Mouse (Mus musculus): ENCODE measurements at regions not wholly inside any gene's neighbourhood (a gene's known extent, or its start where the extent isn't known, plus 50 kb on each side); places are given as distances from the start of the nearest gene placed in this dataset.

GRCm38 (mm10) chr6:117104463-117104862 lies 63.9 kb upstream of the Cxcl12 start:
- no peak for DNase-seq (ENCODE audit: low read depth, low spot score)

- no peak for DNase-seq (ENCODE audit: low read depth, low spot score)
These were observed 63.1 kb upstream of the Cxcl12 start for GRCm38 (mm10) chr6:117105182-117105589.

- no peak for DNase-seq (ENCODE audit: low read depth, low spot score)
These were observed 58.0 kb upstream of the Cxcl12 start for GRCm38 (mm10) chr6:117110291-117110690.

GRCm38 (mm10) chr6:117114859-117115258 lies 53.5 kb upstream of the Cxcl12 start:
- DNase-seq (ENCODE audit: low read depth, low spot score): no peak

GRCm38 (mm10) chr6:117118081-117118480 lies 50.3 kb upstream of the Cxcl12 start:
- DNase-seq (ENCODE audit: low read depth, low spot score): no peak

Measured in retina, postnatal 7 days (tissue).